Mouse (Mus musculus) ES-E14 (cell line): ENCODE measurements at regions not wholly inside any gene's neighbourhood (a gene's known extent, or its start where the extent isn't known, plus 50 kb on each side); places are given as distances from the start of the nearest gene placed in this dataset.

ENCODE experiments used
- CHD2 ChIP-seq: IDR thresholded peaks from 2 replicates; pipeline ENCODE4 v1.6.1; 2014; ENCODE audit warnings: mild to moderate bottlenecking, low read depth, low read length, inconsistent platforms
- HCFC1 ChIP-seq: IDR thresholded peaks from 2 replicates; pipeline ENCODE4 v1.6.1; 2012; ENCODE audit warnings: low read length, inconsistent platforms, borderline replicate concordance; ENCODE audit not compliant: insufficient read depth
- MAFK ChIP-seq: IDR thresholded peaks from 2 replicates; pipeline ENCODE4 v1.6.1; 2014; ENCODE audit warnings: mild to moderate bottlenecking, low read depth, low read length, inconsistent platforms; ENCODE audit not compliant: insufficient read depth
- ZNF384 ChIP-seq: IDR thresholded peaks from 2 replicates; pipeline ENCODE4 v1.6.1; 2012; ENCODE audit warnings: low read depth, low read length, inconsistent platforms

DNA sequence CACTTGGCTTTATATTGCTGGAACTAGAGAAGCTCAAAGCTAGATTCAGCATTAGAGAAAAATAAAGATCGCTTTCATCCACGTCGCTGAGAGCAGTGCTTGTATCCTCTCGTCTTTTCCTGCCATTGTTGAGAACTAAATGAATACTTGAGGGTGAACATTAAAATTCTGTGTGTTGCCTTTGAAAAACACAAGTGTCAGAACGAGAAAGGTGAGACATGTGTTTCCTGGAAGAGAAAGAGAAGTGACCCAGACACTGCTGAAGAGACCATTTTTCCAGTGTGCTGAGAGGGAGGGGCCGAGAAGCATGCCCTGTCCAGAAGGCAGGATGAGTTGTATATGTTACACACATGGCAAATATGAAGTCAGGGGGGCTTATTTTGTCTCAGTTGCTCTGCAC is 77.5 kb upstream of the Prep start:
- TF ChIP-seq HCFC1 (no peak), MAFK (no peak), CHD2 (no peak), ZNF384 (no peak)
